Mouse (Mus musculus) spleen, embryonic (tissue): ENCODE results near the gene Dip2b.
"Not testable (repeated sequence)": the region's sequence is repeated elsewhere in the genome, so short reads cannot be mapped to it uniquely, and the experiment has no call there.

Experiments
- CTCF ChIA-PET: fragments of 350-600 bp; sonication (Branson Sonifier 250); formaldehyde crosslinking; loops from one replicate; lab custom pipeline; 2022; lab: Charles Lee

Gene Dip2b

GRCm38 (mm10) chr15:100248665-100249433, 210.4 kb downstream of the Dip2b start:
- CTCF ChIA-PET = interaction anchor here (0.6 kb wide), 1 partner anchor 102 kb away, joined by 8 read pairs; no protein-coding TSS in a partner anchor

GRCm38 (mm10) chr15:100251153-100251780, 212.8 kb downstream of the Dip2b start:
- CTCF ChIA-PET = interaction anchor here (0.6 kb wide), 1 partner anchor 13 kb away, joined by 3 read pairs; no protein-coding TSS in a partner anchor

GRCm38 (mm10) chr15:100256386-100256785, 217.9 kb downstream of the Dip2b start:
- CTCF ChIA-PET = no interaction called here

- CTCF ChIA-PET = no interaction called here
Observed at GRCm38 (mm10) chr15:100257305-100257704, 218.8 kb downstream of the Dip2b start.

GRCm38 (mm10) chr15:100258646-100259425, 220.4 kb downstream of the Dip2b start:
- CTCF ChIA-PET = interaction anchor here (0.6 kb wide), 1 partner anchor 15 kb away, joined by 3 read pairs; no protein-coding TSS in a partner anchor

GRCm38 (mm10) chr15:100260351-100260750, 221.9 kb downstream of the Dip2b start:
- CTCF ChIA-PET = not testable (repeated sequence)

GRCm38 (mm10) chr15:100263246-100263905, 224.9 kb downstream of the Dip2b start:
- CTCF ChIA-PET = interaction anchor here (0.7 kb wide), 2 partner anchors 12 to 17 kb away, joined by 3 to 4 read pairs; partner anchors contain the start of gene Tmprss12

GRCm38 (mm10) chr15:100265586-100266325, 227.3 kb downstream of the Dip2b start:
- CTCF ChIA-PET = no interaction called here

- CTCF ChIA-PET = no interaction called here
Observed at GRCm38 (mm10) chr15:100268916-100269315, 230.5 kb downstream of the Dip2b start.
